Mouse (Mus musculus) neural tube, embryonic 12.5 days (tissue): ENCODE measurements around the gene Krtcap3. TPM values are rescaled to one million over a fixed set of nuclear protein-coding genes. Genes with fewer than 3 reads are reported as not detected.
"Not testable (repeated sequence)": the region's sequence is repeated elsewhere in the genome, so short reads cannot be mapped to it uniquely, and the experiment has no call there.

Experiments
- ATAC-seq: fragments of 200-750 bp; cut with Nextera tagmentation; 2 replicates; pipeline ENCODE4 v1.8.0; 2017; ENCODE audit warnings: low read depth, mild to moderate bottlenecking, moderate TSS enrichment, moderate library complexity; ENCODE audit not compliant: low FRiP score
- H3K27ac ChIP-seq: fragments of 300-500 bp; sonication (generic); 2 replicates; pipeline ENCODE4 v1.5.1; 2016
- H3K27me3 ChIP-seq: fragments of 300-500 bp; sonication (generic); replicated peaks from 2 replicates; pipeline ENCODE4 v1.6.1; 2016; ENCODE audit warnings: mild to moderate bottlenecking
- H3K36me3 ChIP-seq: fragments of 300-500 bp; sonication (generic); 2 replicates; pipeline ENCODE4 v1.6.1; 2016; ENCODE audit warnings: mild to moderate bottlenecking
- H3K4me1 ChIP-seq: fragments of 300-500 bp; sonication (generic); 2 replicates; pipeline ENCODE4 v1.6.1; 2016
- H3K4me2 ChIP-seq: fragments of 300-500 bp; sonication (generic); replicated peaks from 2 replicates; pipeline ENCODE4 v1.6.1; 2016; ENCODE audit warnings: mild to moderate bottlenecking
- H3K4me3 ChIP-seq: fragments of 300-500 bp; sonication (generic); 2 replicates; pipeline ENCODE4 v1.5.1; 2016
- H3K9ac ChIP-seq: fragments of 300-500 bp; sonication (generic); 2 replicates; pipeline ENCODE4 v1.6.1; 2016; ENCODE audit warnings: mild to moderate bottlenecking
- H3K9me3 ChIP-seq: fragments of 300-500 bp; sonication (generic); 2 replicates; pipeline ENCODE4 v1.6.1; 2016; ENCODE audit warnings: mild to moderate bottlenecking
- WGBS: fragments of 180-500 bp; shearing (Covaris S2); methylation state at CpG from one replicate; pipeline ENCODE4 v1.1.7; 2016; 5-methylcytosine and 5-hydroxymethylcytosine counted together
- polyA plus RNA-seq: library from polyadenylated mRNA; unstranded; fragments of >200 nt; fragmentation: Nextera tagmentation; extraction: Ambion mirVana; gene quantifications from 2 replicates; pipeline ENCODE4 v1.2.1, GENCODE M21; 2016

Gene Krtcap3
- 3.1 and 5.1 TPM in 2 replicates for polyA plus RNA-seq

- H3K9me3 ChIP-seq: no peaks in the 10 kb centered on the region
- H3K27ac ChIP-seq: no peak within 1 kb of the TSS
- 0 out of 2 replicates have a peak within 1 kb of the TSS, but pooled peaks have one; percentile 26 for H3K9ac ChIP-seq
- peaks cover 90% of the 10 kb centered on the region for H3K36me3 ChIP-seq
- H3K27me3 ChIP-seq: peaks cover 9% of the 10 kb centered on the region; the same call in 1 of the 2 replicates
- H3K4me1 ChIP-seq: peaks cover 9% of the 10 kb centered on the region
- WGBS: 11% methylated on average over 47 of the region's 47 CpGs
- peak within 1 kb of the TSS; percentile 46 for H3K4me2 ChIP-seq
- peak within 1 kb of the TSS; percentile 16; the same call in 1 of the 2 replicates for H3K4me3 ChIP-seq
- peak; percentile 50 for ATAC-seq
These were observed at the start of gene Krtcap3 for GRCm38 (mm10) chr5:31251541-31252101. Gene Krtcap3 (plus strand): TSS chr5:31251691.

- Histone ChIP-seq H3K4me2 (peak within 1 kb of the TSS; percentile 87), H3K36me3 (peaks cover 81% of the 10 kb centered on the region), H3K9me3 (peaks cover 5% of the 10 kb centered on the region), H3K27ac (peak within 1 kb of the TSS; percentile 72), H3K4me3 (peak within 1 kb of the TSS; percentile 88), H3K9ac (peak within 1 kb of the TSS; percentile 88), H3K4me1 (peaks cover 23% of the 10 kb centered on the region), H3K27me3 (no peaks in the 10 kb centered on the region)
- ATAC-seq: peak; percentile 96
- WGBS: under 1% methylated on average over 53 of the region's 53 CpGs
These were observed 49.5 kb upstream of the Krtcap3 start, which contains the start of gene Zfp513 for GRCm38 (mm10) chr5:31201742-31202590. Gene Zfp513 (minus strand): TSS chr5:31202303.

GRCm38 (mm10) chr5:31202933-31203332 is 48.6 kb upstream of the Krtcap3 start:
- peak overlapping the region; percentile 43 for H3K4me3 ChIP-seq
- H3K9ac ChIP-seq: peak overlapping the region; percentile 47
- peaks cover 81% of the 10 kb centered on the region for H3K36me3 ChIP-seq
- peak overlapping the region; percentile 62; the same call in 1 of the 2 replicates for H3K27ac ChIP-seq
- WGBS: 84% methylated on average over 7 of the region's 7 CpGs
- 0 out of 2 replicates have a peak, but pooled peaks have one; percentile 27 for ATAC-seq
- peaks cover 23% of the 10 kb centered on the region for H3K4me1 ChIP-seq
- H3K27me3 ChIP-seq: no peaks in the 10 kb centered on the region
- peak overlapping the region; percentile 87 for H3K4me2 ChIP-seq
- peaks cover 5% of the 10 kb centered on the region for H3K9me3 ChIP-seq

DNA sequence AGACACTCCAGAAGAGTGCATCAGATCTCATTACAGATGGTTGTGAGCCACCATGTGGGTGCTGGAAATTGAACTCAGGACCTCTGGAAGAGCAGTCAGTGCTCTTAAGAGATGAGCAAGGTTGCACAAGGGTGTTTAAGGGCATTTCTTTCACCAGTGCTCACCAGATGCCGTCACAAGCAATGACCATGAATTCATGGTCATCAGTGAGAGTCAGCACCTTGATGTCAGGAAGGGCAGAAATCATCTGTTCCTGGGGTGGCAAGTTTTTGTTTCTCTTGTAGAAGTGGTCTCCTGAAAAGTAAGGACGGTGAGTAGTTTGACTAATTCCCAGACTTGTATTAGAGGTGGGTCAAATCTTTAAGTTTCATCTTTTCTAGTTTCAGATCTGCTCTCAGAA is 47.6 kb upstream of the Krtcap3 start:
- Histone ChIP-seq H3K4me2 (no peak overlapping the region), H3K27me3 (no peaks in the 10 kb centered on the region), H3K4me3 (no peak overlapping the region), H3K36me3 (peaks cover 74% of the 10 kb centered on the region), H3K4me1 (peaks cover 23% of the 10 kb centered on the region), H3K9ac (no peak overlapping the region), H3K9me3 (peaks cover 5% of the 10 kb centered on the region), H3K27ac (no peak overlapping the region)
- no peak for ATAC-seq
- 91% methylated on average over 2 of the region's 2 CpGs for WGBS

DNA sequence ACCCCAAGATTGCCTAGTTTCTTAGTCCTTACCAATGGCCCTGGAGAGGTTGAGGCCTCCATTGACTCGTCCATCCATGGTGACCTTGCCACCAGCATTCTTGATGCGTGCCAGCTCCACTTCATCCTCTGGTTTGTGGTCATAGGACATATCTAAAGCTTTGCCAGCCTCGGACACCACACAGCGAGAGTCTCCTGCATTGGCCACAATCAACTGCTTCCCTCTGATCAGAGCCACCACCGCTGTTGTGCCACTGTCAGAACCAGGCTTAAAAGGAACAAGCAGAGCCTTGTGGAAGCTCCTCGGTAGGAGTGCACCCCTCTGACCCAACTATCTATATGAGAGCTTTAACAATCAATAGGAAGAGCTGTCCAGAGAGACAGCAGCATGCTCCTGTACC is 47.1 kb upstream of the Krtcap3 start:
- Histone ChIP-seq H3K4me1 (peaks cover 23% of the 10 kb centered on the region), H3K27me3 (no peaks in the 10 kb centered on the region), H3K4me2 (no peak overlapping the region), H3K27ac (no peak overlapping the region), H3K36me3 (peaks cover 68% of the 10 kb centered on the region), H3K4me3 (no peak overlapping the region; the same call in 1 of the 2 replicates), H3K9me3 (peaks cover 5% of the 10 kb centered on the region), H3K9ac (no peak overlapping the region)
- ATAC-seq: no peak
- 95% methylated on average over 6 of the region's 6 CpGs for WGBS

DNA sequence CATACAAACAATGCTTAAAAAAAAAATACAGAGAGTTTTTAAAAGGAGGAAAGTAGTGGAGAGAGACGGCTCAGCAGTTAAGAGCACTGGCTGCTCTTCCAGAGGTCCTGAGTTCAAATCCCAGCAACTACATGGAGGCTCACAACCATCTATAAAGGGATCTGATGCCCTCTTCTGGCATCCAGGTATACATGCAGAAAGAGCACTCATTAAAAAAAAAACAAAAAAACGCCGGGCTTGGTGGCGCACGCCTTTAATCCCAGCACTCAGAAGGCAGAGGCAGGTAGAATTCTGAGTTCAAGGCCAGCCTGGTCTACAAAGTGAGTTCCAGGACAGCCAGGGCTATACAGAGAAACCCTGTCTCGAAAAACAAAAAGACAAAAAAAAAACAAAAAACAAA is 34.9 kb upstream of the Krtcap3 start:
- not testable (repeated sequence) for H3K4me3 ChIP-seq, H3K4me1 ChIP-seq, ATAC-seq, H3K9me3 ChIP-seq, H3K27me3 ChIP-seq, H3K9ac ChIP-seq, H3K27ac ChIP-seq, H3K36me3 ChIP-seq, H3K4me2 ChIP-seq
- 95% methylated on average over 6 of the region's 6 CpGs for WGBS

GRCm38 (mm10) chr5:31218294-31218693 is 33.2 kb upstream of the Krtcap3 start:
- Histone ChIP-seq H3K4me2 (no peak overlapping the region), H3K9ac (no peak overlapping the region), H3K9me3 (no peaks in the 10 kb centered on the region), H3K36me3 (no peaks in the 10 kb centered on the region), H3K4me3 (no peak overlapping the region), H3K27me3 (no peaks in the 10 kb centered on the region), H3K4me1 (peaks cover 6% of the 10 kb centered on the region), H3K27ac (no peak overlapping the region)
- WGBS: 63% methylated on average over 7 of the region's 7 CpGs
- ATAC-seq: no peak

- Histone ChIP-seq H3K9ac (no peak overlapping the region), H3K4me1 (peaks cover 6% of the 10 kb centered on the region), H3K9me3 (no peaks in the 10 kb centered on the region), H3K4me2 (peak overlapping the region; percentile 84), H3K4me3 (peak overlapping the region; percentile 18; the same call in 1 of the 2 replicates), H3K27ac (no peak overlapping the region), H3K36me3 (no peaks in the 10 kb centered on the region), H3K27me3 (no peaks in the 10 kb centered on the region)
- 3% methylated on average over 2 of the region's 2 CpGs for WGBS
- ATAC-seq: no peak
These were observed 32.4 kb upstream of the Krtcap3 start for GRCm38 (mm10) chr5:31219070-31219469.

GRCm38 (mm10) chr5:31219474-31219873 is 32.0 kb upstream of the Krtcap3 start:
- no peaks in the 10 kb centered on the region for H3K27me3 ChIP-seq
- no peak overlapping the region for H3K27ac ChIP-seq
- H3K36me3 ChIP-seq: no peaks in the 10 kb centered on the region
- 3% methylated on average over 11 of the region's 11 CpGs for WGBS
- H3K4me3 ChIP-seq: peak overlapping the region; percentile 96
- peak overlapping the region; percentile 94 for H3K9ac ChIP-seq
- peak overlapping the region; percentile 84 for H3K4me2 ChIP-seq
- H3K9me3 ChIP-seq: no peaks in the 10 kb centered on the region
- peaks cover 6% of the 10 kb centered on the region for H3K4me1 ChIP-seq
- ATAC-seq: no peak

DNA sequence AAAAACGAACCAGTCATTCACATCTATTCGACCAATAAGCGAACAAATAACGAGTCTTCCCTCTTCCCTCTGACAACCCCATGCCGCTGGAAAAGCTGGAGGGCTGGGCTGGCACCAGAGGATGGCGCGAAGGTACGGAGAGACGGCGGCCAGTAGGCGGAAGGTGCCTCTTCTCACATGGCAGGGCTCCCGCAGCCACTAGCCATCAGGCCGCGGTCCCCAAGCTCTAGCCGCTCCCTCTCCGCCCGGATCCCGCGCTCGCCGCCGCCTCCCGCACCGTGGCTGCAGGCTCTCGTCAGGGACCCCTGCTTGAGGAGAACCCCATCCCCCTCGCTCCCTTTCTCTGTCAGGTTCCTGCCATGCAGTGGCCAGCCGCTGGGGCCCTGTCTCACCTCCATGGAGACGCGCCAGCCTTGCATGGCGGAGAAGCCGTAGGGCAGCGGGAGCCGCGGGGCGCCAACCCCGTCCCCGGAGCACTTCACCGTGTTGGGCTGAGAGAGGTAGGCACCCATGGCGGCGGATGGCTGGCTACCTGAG is 31.5 kb upstream of the Krtcap3 start:
- no peaks in the 10 kb centered on the region for H3K9me3 ChIP-seq
- H3K27ac ChIP-seq: peak overlapping the region; percentile 90
- no peaks in the 10 kb centered on the region for H3K36me3 ChIP-seq
- H3K4me3 ChIP-seq: peak overlapping the region; percentile 96
- H3K27me3 ChIP-seq: no peaks in the 10 kb centered on the region
- peak; percentile 74 for ATAC-seq
- H3K9ac ChIP-seq: peak overlapping the region; percentile 94
- peaks cover 6% of the 10 kb centered on the region for H3K4me1 ChIP-seq
- WGBS: 1% methylated on average over 40 of the region's 40 CpGs
- H3K4me2 ChIP-seq: peak overlapping the region; percentile 84

GRCm38 (mm10) chr5:31220448-31221303 is 30.8 kb upstream of the Krtcap3 start, which contains the start of gene Ppm1g:
Gene Ppm1g (minus strand): TSS chr5:31220687.
- under 1% methylated on average over 70 of the region's 70 CpGs for WGBS

More at GRCm38 (mm10) chr5:31220448-31221303, 30.8 kb upstream of the Krtcap3 start, which contains the start of gene Ppm1g:
- H3K4me3 ChIP-seq: peak within 1 kb of the TSS; percentile 96
- no peaks in the 10 kb centered on the region for H3K9me3 ChIP-seq
- peak; percentile 95 for ATAC-seq
- peak within 1 kb of the TSS; percentile 94 for H3K9ac ChIP-seq
- H3K27me3 ChIP-seq: no peaks in the 10 kb centered on the region
- peaks cover 6% of the 10 kb centered on the region for H3K4me1 ChIP-seq
- H3K36me3 ChIP-seq: no peaks in the 10 kb centered on the region
- H3K4me2 ChIP-seq: peak within 1 kb of the TSS; percentile 84
- peak within 1 kb of the TSS; percentile 90 for H3K27ac ChIP-seq
